Mouse (Mus musculus) thymus, adult 2 months (tissue): ENCODE data around the gene Sbf1. TPM values are rescaled to one million over a fixed set of nuclear protein-coding genes. Genes with fewer than 3 reads are reported as not detected.

ENCODE experiments used
- DNase-seq: peaks from one replicate; pipeline ENCODE4 v3.0.0; 2021
- H3K27ac ChIP-seq: fragments of 200-500 bp; 2 replicates; pipeline ENCODE4 v1.5.1; 2012; ENCODE audit warnings: low read length, control low read depth; ENCODE audit not compliant: control insufficient read depth, insufficient read depth
- H3K27me3 ChIP-seq: fragments of 200-500 bp; 2 replicates; pipeline ENCODE4 v1.6.1; 2012; ENCODE audit warnings: mild to moderate bottlenecking, low read length, moderate library complexity, mixed read lengths; ENCODE audit not compliant: control insufficient read depth, insufficient read depth
- H3K36me3 ChIP-seq: fragments of 200-500 bp; 2 replicates; pipeline ENCODE4 v1.6.1; 2012; ENCODE audit warnings: mild to moderate bottlenecking, low read length, moderate library complexity; ENCODE audit not compliant: control insufficient read depth, insufficient read depth
- H3K4me1 ChIP-seq: fragments of 200-500 bp; replicated peaks from 2 replicates; pipeline ENCODE4 v1.6.1; 2012; ENCODE audit warnings: low read length; ENCODE audit not compliant: control insufficient read depth, insufficient read depth
- H3K4me3 ChIP-seq: fragments of 200-500 bp; 2 replicates; pipeline ENCODE4 v1.5.1; 2012; ENCODE audit warnings: mild to moderate bottlenecking, low read length, control low read depth, moderate library complexity; ENCODE audit not compliant: control insufficient read depth, insufficient read depth
- CTCF ChIP-seq: fragments of 200-500 bp; IDR thresholded peaks from 2 replicates; pipeline ENCODE4 v1.5.1; 2012; ENCODE audit warnings: mild to moderate bottlenecking, control low read depth, low read length, moderate library complexity, borderline replicate concordance; ENCODE audit not compliant: control insufficient read depth, poor library complexity, insufficient read depth; ENCODE audit errors: extremely low read depth
- POLR2A ChIP-seq: fragments of 200-500 bp; IDR thresholded peaks from 2 replicates; pipeline ENCODE4 v1.6.1; 2012; ENCODE audit warnings: mild to moderate bottlenecking, low read length, control low read depth, moderate library complexity; ENCODE audit not compliant: control insufficient read depth, poor library complexity, insufficient read depth; ENCODE audit errors: extremely low read depth
- WGBS: fragments of 180-500 bp; shearing (Covaris S2); methylation state at CpG from one replicate; pipeline ENCODE4 v1.1.7; 2018; 5-methylcytosine and 5-hydroxymethylcytosine counted together
- polyA plus RNA-seq: library from polyadenylated mRNA; depleted of rRNA; stranded (reverse); fragments of >200 nt; gene quantifications from 2 replicates; pipeline ENCODE4 v1.2.3, GENCODE M21; 2012

The Sbf1 gene
- polyA plus RNA-seq, 1 experiment, result 899 TPM

DNA sequence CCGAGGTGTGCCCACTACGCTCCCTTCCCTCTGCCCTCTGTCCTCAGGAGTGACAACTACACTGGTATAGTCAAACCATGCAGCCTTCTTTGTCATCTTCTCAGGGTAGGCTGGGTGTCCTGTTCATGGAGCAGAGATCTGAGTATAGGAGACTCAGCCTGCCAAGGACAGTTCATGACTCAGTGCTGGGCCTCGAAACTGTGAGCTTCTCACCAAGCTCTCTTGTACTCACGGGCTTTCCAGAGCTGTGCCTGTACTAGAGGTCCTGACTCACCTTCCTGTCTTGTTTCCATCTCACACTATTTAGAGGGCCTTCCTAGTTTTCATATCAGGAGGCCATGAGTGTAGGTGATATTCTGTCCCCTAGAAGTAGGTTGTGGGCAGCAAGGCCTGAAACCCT is 37.7 kb downstream of the Sbf1 start:
- Histone ChIP-seq H3K27ac (no peak overlapping the region), H3K27me3 (no peaks in the 10 kb centered on the region), H3K4me1 (peaks cover 8% of the 10 kb centered on the region), H3K36me3 (peaks cover 23% of the 10 kb centered on the region), H3K4me3 (no peak overlapping the region)
- DNase-seq, result no peak
- TF ChIP-seq POLR2A (no peak), CTCF (no peak)
- WGBS, result 97% methylated on average over 4 of the region's 4 CpGs

DNA sequence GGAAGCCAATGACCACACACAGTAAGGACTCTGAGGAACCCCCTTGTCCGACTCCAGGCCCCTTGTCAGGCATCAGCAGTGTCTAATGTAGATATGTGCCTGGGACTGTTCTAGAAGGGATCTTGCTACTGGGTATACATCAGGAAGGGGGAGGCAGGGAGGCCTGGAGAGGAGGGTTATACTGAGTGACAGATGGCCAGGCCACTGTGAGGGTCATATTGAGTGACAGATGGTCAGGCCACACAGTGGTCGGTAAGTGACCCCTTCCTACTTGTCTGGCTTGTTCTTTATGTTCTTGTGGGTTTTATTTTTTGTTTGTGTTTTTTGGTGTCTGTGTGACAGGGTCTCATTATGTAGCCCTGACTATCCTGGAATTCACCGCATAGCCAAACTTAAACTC is 39.6 kb downstream of the Sbf1 start:
- Histone ChIP-seq H3K27me3 (no peaks in the 10 kb centered on the region), H3K36me3 (peaks cover 21% of the 10 kb centered on the region), H3K27ac (no peak overlapping the region), H3K4me1 (no peaks in the 10 kb centered on the region), H3K4me3 (no peak overlapping the region)
- DNase-seq, result no peak
- TF ChIP-seq CTCF (no peak), POLR2A (no peak)
- 94% methylated on average over 3 of the region's 3 CpGs for WGBS

DNA sequence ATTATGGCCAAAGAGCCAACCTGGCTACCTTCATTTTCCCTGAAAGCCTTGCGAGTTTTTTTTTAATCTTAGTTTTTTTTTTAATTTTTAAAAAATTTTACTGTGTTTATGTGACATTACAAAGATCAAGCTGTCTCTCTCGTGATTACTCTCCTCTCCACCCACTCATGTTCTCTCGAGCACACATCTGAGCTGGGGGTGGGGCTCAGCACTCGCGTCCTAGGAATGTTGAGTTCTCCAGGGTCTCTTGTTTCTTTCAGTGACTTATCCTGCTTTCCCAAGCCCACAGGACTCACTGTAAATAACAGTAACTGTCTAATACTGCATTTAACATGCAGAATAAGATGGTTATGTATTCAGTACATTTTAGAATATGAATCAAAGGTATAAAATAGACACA is 50.6 kb downstream of the Sbf1 start:
- Histone ChIP-seq H3K4me3 (no peak overlapping the region), H3K4me1 (no peaks in the 10 kb centered on the region), H3K27ac (no peak overlapping the region), H3K36me3 (peaks cover 14% of the 10 kb centered on the region), H3K27me3 (no peaks in the 10 kb centered on the region)
- DNase-seq, result no peak
- TF ChIP-seq POLR2A (no peak), CTCF (no peak)
- WGBS, result 93% methylated on average over 5 of the region's 5 CpGs

DNA sequence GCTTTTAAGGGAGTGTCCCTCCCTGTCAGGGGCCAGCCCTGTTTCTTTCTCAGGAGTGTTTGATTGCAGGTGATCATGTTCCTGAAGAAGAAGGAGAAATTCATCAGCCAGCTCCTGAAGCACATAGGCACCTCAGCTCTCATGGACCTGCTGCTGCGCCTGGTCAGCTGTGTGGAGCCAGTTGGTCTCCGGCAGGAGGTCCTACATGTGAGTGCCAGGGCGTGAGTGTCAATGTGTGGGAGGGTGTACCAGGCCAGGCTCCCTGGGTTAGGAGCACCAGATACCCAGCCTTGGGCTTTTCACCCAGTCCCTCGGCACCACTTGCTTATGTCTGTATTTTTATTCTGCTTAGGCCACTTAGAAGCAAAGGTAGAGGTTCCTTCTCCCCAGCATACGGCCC is 56.1 kb downstream of the Sbf1 start:
- H3K27me3 ChIP-seq, result no peaks in the 10 kb centered on the region
- H3K36me3 ChIP-seq, result peaks cover 22% of the 10 kb centered on the region
- H3K27ac ChIP-seq, result no peak overlapping the region
- H3K4me3 ChIP-seq, result no peak overlapping the region
- 96% methylated on average over 5 of the region's 5 CpGs for WGBS
- no peaks in the 10 kb centered on the region for H3K4me1 ChIP-seq
- DNase-seq, result no peak
- TF ChIP-seq CTCF, result no peak
- TF ChIP-seq POLR2A, result no peak

DNA sequence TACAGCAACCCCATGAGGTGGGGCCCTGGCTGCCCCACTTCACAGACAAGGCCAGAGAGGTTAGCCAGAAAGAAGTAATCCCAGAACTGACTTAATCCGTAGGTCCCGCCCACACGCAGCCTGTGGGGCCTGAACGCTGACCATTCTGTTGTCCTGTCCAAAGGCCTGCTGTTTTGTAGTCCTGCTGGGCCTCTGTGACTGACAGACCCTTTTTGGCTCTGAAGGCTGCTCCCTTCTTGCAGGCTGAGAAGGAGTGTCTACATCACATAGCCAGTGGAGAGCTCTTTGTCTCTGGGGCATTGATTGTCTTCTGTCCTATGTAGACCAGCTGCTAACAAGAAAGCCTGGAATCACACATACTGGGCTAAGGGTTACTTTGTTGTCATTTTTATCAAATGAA is 59.8 kb downstream of the Sbf1 start:
- Histone ChIP-seq H3K27me3 (no peaks in the 10 kb centered on the region), H3K4me3 (no peak overlapping the region), H3K27ac (no peak overlapping the region), H3K36me3 (peaks cover 28% of the 10 kb centered on the region), H3K4me1 (no peaks in the 10 kb centered on the region)
- WGBS, result 100% methylated on average over 4 of the region's 4 CpGs
- DNase-seq, result no peak
- TF ChIP-seq POLR2A, result no peak
- TF ChIP-seq CTCF, result no peak

DNA sequence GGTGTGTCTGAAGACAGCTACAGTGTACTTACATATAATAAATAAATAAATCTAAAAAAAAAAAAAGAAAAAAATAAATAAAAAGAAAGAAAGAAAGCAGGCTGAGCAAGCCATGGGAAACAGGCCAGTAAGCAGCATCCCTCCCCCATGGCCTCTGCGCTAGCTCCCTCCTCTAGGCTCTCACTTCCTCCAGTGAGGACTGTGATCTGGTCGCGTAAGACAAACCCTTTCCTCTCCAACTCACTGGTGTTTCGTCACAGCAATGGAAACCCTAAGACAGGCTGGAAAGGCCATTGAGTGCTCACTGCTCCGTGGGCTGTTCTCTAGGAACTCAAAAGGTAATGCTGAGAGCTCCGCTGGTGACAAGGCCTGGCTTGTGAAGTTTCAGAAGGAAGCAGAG is 66.0 kb downstream of the Sbf1 start:
- H3K36me3 ChIP-seq, result peaks cover 27% of the 10 kb centered on the region
- H3K4me1 ChIP-seq, result no peaks in the 10 kb centered on the region
- TF ChIP-seq CTCF (no peak), POLR2A (no peak)
- H3K27ac ChIP-seq, result no peak overlapping the region
- no peak overlapping the region for H3K4me3 ChIP-seq
- no peak for DNase-seq
- H3K27me3 ChIP-seq, result no peaks in the 10 kb centered on the region
- 98% methylated on average over 6 of the region's 6 CpGs for WGBS

DNA sequence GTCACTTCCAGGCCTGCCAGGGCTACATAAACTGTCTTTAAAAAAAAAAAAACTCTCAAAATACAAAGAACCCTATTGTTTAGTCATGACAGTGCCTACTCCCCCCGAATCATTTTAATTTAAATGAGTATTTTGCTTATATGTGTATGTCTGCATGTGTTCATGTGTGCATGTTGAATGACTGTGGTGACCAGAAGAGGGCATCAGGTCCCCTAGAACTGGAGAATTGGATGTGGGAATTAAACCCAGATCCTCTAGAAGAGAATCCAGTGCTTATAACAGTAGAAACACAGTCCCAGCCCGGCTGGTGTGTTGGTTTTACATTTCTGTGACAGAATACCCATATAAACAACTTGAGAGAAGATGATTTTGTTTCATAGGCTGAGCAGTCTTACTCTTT is 74.1 kb downstream of the Sbf1 start:
- 94% methylated on average over 2 of the region's 2 CpGs for WGBS
- TF ChIP-seq CTCF (no peak), POLR2A (no peak)
- H3K36me3 ChIP-seq, result peaks cover 26% of the 10 kb centered on the region
- DNase-seq, result peak; percentile 12
- no peaks in the 10 kb centered on the region for H3K27me3 ChIP-seq
- H3K27ac ChIP-seq, result no peak overlapping the region
- H3K4me1 ChIP-seq, result peaks cover 4% of the 10 kb centered on the region
- H3K4me3 ChIP-seq, result no peak overlapping the region
